Mouse (Mus musculus): ENCODE data around the gene Fars2.

The Fars2 gene

GRCm38 (mm10) chr13:36218347-36218746 lies 101.1 kb downstream of the Fars2 start:
- no peak for DNase-seq (ENCODE audit: low read depth)

DNA sequence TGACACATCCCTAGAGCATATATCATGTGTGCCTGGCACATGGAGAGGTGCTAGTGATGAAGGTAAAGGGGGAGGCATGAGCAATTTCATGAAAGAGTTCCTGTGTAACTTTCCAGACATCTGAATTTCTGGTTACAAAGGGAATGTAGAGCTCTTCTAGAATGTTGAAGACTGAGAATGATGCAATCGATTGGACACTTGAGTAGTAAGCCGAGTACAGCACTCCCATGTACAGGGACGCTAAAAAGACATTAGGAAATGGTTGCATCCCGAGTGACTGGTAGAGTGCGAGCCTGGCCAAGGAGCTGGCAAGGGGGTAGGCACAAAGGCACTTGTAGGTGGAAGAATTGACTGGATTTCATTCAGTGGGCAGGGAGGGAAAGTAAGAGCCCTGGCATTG lies 102.3 kb downstream of the Fars2 start:
- DNase-seq (ENCODE audit: low read depth) = no peak

GRCm38 (mm10) chr13:36221897-36222296 lies 104.7 kb downstream of the Fars2 start:
- DNase-seq (ENCODE audit: low read depth) = no peak

DNA sequence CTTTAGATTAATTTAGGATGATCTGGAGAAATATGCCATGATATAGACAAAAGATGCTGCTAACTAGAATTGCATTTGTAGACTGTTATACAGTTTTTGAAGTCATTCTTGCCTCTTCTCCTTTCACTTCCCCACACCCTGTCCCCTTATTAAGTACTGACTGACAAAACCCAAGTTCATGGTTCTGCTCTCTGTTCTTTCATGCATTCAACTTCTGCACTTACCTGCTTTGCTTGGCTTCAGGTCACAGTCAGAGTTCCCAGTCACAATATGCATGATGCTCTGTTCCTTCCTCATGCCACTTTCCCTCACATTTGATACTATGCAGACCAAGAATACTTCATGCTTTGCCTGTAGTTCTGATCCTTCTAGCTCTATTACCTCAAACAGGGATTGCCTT lies 105.5 kb downstream of the Fars2 start:
- no peak for DNase-seq (ENCODE audit: low read depth)

GRCm38 (mm10) chr13:36224431-36224830 lies 107.2 kb downstream of the Fars2 start:
- no peak for DNase-seq (ENCODE audit: low read depth)

- no peak for DNase-seq (ENCODE audit: low read depth)
These were observed 125.0 kb downstream of the Fars2 start for GRCm38 (mm10) chr13:36242261-36242660.

GRCm38 (mm10) chr13:36253936-36254335 lies 136.7 kb downstream of the Fars2 start:
- DNase-seq (ENCODE audit: low read depth) = no peak

DNA sequence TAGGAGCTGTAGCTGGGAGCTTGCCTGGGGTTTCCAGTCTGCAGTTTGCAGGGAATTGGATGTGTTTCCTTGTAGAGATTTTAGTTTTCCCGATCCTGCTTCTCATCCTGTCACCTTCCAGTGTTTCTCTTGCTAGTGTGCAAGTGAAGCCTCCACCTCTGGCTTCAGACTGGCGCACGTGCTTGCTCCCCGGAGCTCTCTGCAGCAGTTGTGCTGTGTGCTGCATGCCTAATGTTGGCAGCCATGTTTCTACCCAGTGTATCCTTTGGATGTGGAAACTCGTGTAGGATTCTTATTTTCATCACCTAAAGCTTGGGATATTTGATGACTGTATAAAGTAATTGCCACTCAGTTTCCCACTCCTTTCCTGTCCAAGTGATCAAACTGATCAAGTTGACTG lies 140.0 kb downstream of the Fars2 start:
- DNase-seq (ENCODE audit: low read depth) = no peak

DNA sequence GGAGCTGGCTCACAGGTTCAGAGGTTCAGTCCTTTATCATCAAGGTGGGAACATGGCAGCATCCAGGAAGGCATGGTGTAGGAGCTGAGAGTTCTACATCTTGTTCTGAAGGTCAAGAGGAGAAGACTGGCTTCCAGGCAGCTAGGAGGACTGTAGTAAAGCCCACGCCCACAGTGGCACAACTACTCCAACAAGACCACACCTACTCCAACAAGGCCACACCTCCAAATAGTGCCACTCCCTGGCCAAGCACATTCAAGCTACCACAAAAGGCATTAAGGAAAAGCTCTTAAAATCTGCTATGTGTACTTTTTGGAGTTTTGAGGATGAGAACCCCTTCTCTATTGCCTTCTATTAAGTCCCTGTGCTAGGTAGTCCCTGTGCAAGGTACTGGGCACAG lies 142.5 kb downstream of the Fars2 start:
- no peak for DNase-seq (ENCODE audit: low read depth)

GRCm38 (mm10) chr13:36261299-36261698 lies 144.1 kb downstream of the Fars2 start:
- DNase-seq (ENCODE audit: low read depth) = no peak

DNA sequence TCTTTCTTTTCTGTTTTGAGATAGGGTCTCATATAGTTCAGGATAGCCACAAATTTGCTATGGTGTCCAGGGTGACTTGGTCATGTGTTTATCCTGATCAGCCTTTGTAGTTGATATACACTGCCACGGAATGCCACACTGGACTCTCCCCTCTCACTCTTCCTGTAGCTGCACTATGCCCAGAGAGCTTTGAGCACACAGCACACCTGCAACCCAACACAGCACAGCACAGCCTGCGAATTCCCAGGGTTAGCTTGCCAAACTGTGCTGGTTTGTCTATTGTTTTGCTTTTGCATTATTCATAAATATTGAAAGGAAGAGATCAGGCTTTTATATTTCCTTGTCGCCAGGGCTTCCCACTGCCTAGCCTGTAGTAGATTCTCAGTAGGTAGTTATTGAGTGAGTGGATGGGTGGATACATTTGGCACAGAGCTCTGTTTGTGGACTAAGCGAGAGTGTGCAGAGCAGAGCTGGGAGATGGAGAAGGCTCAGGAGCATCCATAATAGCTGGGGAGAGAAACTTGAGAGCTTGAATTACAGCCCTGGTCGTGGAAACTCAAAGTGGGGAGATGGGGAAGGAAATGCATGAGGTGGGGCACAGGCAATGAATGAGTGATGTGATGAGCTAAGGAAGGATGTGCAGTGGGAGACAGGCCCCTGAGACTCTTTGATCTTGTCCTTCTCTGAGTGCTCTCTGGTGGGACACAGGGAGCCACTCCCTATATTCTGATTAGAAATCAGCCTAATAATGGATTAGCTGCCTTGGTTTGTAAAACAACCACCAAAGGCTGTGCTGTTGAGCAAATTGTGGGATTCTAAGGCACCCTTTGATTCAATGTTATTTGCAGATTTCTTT lies 146.3 kb downstream of the Fars2 start:
- no peak for DNase-seq (ENCODE audit: low read depth)

DNA sequence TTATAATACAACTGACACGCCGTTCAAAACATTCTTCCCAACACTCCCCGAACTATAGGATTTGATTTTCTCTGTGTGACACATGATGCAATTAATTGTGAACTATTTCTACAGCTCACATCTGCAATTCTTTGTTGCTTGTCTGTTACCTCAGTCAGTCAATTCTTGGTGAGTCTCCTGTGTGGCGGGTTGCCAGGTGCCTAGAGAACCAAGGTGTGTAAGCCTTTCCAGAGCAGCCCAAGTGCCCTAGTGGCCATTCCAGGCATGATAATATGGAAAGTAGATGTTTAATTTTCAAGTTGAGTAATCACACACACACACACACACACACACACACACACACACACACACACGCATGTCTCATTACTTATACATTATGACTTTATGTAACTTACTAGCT lies 147.2 kb downstream of the Fars2 start:
- DNase-seq (ENCODE audit: low read depth) = no peak

DNA sequence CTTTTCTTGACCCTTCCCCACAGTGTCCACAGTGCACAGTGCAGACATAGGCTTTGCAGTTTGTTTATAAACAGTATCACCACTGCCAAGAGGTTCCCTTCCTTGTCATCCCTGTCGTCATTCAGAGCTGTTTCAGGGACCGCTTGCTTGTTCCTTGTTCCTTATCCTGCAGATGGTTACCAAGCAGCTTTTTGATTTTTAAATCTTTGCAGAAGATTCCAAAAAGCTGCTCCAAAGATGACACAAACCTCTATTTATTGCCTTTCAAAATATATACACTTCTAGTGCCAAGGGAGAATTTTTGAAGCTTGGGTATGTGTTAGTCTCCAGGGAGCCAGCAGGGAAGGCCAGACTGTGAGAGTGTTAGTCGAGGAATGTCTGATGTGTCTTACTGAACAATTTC lies 148.1 kb downstream of the Fars2 start:
- no peak for DNase-seq (ENCODE audit: low read depth)

GRCm38 (mm10) chr13:36267399-36267798 lies 150.2 kb downstream of the Fars2 start:
- no peak for DNase-seq (ENCODE audit: low read depth)

DNA sequence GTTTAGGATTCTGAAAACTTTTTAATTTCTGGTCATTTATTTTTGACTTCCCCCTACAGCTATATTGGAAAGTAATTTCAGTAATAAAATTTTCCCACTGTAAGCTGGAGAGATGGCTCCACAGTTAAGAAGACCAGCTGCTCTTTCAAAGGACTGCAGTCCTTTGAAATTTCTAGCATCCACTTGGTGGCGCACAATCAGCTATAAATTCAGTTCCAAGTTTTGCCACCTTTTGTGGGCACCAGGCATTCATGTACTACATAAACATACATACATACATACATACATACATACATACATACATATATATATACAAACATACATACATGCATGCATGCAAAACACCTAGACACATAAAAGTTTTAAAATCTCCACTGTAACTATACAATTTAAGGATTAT lies 153.7 kb downstream of the Fars2 start:
- DNase-seq (ENCODE audit: low read depth) = no peak

- no peak for DNase-seq (ENCODE audit: low read depth)
These were observed 156.3 kb downstream of the Fars2 start for GRCm38 (mm10) chr13:36273497-36273896.

DNA sequence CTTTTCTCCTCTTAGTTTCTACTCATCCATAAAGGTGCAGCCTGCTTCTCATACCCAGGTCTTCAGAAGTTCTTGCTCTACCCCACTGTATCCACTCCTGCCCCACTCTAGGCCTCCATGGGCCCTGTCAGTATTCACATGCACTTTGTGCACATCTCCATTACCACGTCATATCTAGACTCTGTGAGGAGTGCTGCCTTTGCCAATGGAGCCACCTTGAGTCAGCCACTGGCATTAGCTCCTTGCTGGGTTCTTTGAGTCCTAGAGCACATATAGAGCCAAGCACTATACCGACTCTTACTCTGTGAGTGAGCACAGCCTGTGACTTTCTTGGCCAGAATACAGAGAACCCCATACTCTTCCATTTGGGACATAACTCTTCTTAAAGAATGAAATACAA lies 159.0 kb downstream of the Fars2 start:
- DNase-seq (ENCODE audit: low read depth) = no peak

DNA sequence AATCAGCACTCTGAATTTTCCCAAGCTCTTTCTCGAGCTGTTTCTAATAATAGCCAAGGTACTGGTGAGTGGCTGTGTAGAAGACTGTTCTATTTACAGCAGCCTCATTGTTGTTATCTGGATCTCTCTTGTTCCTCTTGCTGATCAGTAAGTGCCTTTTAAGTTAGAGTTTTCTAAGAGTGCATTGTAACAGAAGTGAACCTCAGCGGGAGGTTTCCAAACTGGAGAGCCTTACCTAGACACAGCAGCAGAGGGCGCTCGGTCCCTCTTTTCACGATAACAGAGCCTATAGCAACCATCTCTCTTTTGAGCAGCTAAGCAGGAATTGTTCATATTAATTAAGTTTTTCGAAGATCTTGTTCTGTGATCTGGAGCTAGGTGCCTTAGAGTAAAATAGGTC lies 164.8 kb downstream of the Fars2 start:
- DNase-seq (ENCODE audit: low read depth) = peak; percentile 37

DNA sequence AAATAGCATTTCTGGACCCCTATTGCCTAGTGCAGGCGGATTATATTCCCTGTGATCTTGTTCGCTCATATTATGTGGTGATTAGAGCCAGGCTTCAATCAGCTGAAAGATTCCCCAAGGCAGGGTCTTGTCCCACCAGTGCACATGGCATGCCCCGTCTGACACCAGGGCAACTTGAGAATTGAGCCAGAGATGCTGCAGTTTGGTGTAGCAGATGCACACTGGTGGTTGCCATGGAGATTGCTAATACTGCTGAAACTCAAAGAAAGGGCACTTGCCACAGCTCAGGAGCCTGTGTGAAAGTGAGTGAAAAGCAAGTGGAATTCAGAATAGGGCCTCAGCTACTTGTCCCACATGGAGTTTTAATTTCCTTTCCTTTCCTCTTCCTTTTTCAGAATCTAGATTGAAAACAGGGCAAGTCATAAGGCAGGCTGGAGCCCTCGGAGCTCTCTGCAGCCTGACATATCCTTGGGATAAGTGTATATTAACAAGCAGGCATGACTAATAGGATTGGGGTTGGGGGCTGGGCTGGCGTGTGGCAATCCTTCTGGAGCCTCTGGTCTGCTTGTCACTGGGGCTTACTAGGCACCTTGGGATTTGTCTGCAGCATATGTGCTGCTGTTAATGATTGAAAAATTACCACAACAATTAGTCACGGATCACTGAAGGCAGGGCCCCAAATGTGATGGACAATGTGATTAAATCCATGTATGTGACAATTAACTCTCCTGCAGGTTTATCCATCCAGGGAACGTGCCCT lies 165.8 kb downstream of the Fars2 start:
- DNase-seq (ENCODE audit: low read depth) = no peak

DNA sequence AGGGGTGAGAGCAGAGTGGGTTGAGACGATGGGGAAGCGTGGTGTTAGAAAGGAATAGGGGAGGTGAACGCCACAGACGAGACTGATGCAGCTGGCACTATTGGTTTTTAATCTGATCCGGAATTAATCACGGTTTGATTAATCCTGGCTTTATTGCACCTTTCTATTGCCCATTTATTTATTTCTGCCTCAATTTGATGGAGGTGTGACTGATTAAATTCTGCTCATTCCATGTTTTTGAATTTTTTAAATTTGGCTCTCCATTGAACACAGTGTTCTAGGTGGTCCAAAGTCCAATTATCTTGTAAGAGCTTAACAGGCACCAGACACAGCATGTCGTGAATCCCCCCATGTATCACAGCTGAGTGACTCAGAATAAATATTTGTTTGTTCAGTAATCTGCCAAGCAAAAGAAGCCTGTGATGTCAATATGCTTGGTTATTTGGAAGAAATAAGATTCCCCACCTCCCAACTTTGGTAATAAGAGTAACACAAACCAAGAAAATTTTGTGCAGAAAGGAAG lies 166.4 kb downstream of the Fars2 start:
- no peak for DNase-seq (ENCODE audit: low read depth)

DNA sequence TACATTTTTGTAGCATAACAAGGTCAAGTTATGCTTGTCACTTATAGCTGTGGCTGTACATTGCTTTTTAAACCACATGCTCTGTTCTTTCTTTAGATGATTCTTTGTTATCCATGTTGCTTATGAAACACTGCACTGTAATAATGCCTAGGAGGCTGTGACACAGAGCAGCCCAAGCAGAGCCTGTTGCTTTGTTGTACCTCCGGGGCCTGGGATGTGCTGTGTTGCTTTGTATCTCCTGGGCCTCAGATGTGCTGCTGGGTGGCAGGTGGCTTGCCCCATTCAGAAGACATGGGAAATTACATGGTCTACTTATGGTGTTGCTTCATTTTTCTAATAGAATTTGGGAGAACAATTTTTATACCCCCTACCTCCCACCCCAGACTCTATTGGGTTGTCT lies 166.9 kb downstream of the Fars2 start:
- DNase-seq (ENCODE audit: low read depth) = no peak

DNA sequence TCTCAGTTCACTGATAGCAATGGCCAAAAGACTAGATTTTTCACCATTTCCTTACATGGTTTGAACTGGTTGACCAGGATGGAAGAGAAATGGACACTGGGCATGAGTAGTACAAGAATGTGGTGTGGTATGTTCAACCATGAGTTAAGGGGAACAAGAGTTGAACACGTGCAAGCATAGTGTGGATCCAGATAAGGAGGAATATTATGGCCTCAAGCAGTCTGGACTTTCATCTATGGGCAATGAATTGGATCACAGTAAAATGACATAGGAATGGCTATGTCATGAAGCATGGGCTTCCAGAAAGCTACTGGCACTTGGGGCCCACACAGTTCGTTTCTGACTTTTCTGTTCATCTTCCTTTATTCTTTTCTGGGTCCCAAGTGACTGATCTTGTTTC lies 168.0 kb downstream of the Fars2 start:
- no peak for DNase-seq (ENCODE audit: low read depth)

DNA sequence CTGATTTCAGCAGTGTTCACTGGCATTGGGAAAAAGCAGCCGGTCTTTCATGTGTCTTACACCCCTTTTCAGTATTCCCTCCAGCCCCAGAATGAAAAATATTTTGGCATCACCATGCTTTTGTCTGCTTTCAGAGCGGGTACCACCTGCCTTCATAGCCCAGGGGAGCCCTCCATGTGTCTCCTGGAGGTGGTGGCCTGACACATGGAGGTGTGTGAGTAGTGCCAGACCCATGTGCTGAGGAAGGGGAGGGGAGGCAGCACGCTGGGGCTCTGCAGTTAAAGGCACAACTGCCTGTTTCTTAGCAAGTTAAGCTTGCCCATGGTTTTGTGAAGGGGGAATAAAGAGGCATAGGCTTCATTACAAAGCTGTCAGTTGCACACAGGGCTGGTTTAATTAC lies 176.3 kb downstream of the Fars2 start:
- no peak for DNase-seq (ENCODE audit: low read depth)
